Mouse (Mus musculus) heart, embryonic 16.5 days (tissue): ENCODE measurements at regions not wholly inside any gene's neighbourhood (a gene's known extent, or its start where the extent isn't known, plus 50 kb on each side); places are given as distances from the start of the nearest gene placed in this dataset.

Experiments
- ATAC-seq: fragments of 200-750 bp; cut with Nextera tagmentation; replicated peaks from 2 replicates; pipeline ENCODE4 v1.8.0; 2017; ENCODE audit warnings: moderate number of reproducible peaks; ENCODE audit not compliant: insufficient read depth, low FRiP score; ENCODE audit errors: extremely low read depth
- H3K27ac ChIP-seq: fragments of 300-500 bp; sonication (generic); 2 replicates; pipeline ENCODE4 v1.5.1; 2014; ENCODE audit warnings: mild to moderate bottlenecking, low read length, control low read depth, moderate library complexity
- H3K27me3 ChIP-seq: fragments of 300-500 bp; sonication (generic); 2 replicates; pipeline ENCODE4 v1.6.1; 2014; ENCODE audit warnings: low read length, mixed read lengths; ENCODE audit not compliant: control insufficient read depth, insufficient read depth
- H3K36me3 ChIP-seq: fragments of 300-500 bp; sonication (generic); 2 replicates; pipeline ENCODE4 v1.6.1; 2014; ENCODE audit not compliant: control insufficient read depth, insufficient read depth
- H3K4me1 ChIP-seq: fragments of 300-500 bp; sonication (generic); 2 replicates; pipeline ENCODE4 v1.6.1; 2014; ENCODE audit warnings: low read length, mixed read lengths; ENCODE audit not compliant: control insufficient read depth, insufficient read depth
- H3K4me2 ChIP-seq: fragments of 300-500 bp; sonication (generic); 2 replicates; pipeline ENCODE4 v1.6.1; 2014; ENCODE audit warnings: low read depth, mild to moderate bottlenecking, control low read depth, low read length
- H3K4me3 ChIP-seq: fragments of 300-500 bp; sonication (generic); 2 replicates; pipeline ENCODE4 v1.5.1; 2014; ENCODE audit warnings: mild to moderate bottlenecking, control low read depth, low read length
- H3K9ac ChIP-seq: fragments of 300-500 bp; sonication (generic); 2 replicates; pipeline ENCODE4 v1.6.1; 2014; ENCODE audit warnings: low read length, control low read depth
- H3K9me3 ChIP-seq: fragments of 300-500 bp; sonication (generic); replicated peaks from 2 replicates; pipeline ENCODE4 v1.6.1; 2016; ENCODE audit warnings: low read length; ENCODE audit not compliant: control insufficient read depth
- WGBS: fragments of 180-500 bp; shearing (Covaris S2); extraction: QIAGEN DNeasy Blood & Tissue Kit; methylation state at CpG from one replicate; pipeline ENCODE4 v1.1.7; 2014; 5-methylcytosine and 5-hydroxymethylcytosine counted together

DNA sequence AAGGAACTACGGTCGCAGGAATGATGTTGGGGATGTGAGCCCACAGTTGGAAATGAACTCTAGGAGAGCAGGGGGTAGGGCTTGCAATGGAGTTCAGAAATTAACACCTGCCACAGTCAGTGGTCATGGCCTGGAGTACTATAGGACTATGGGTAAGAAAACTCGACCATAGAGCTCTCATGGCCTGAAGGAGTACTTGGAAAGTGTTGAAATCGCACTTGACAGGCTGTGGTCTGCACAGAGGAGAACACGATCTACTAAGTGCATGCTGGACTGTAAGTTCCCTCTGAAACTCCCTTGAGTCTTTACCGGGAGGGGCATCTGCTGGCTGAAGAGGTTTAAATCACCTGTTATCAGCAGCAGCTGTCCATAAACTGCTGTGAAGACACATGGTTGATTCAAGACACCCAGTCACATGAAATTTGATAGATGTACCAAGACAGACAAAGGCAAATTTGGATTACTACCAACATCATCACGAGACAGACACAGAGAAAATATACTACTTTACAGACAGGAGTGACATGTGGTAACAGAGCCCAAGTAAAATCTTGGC is 430.6 kb downstream of the Irx1 start:
- Histone ChIP-seq H3K4me3 (no peak overlapping the region), H3K27me3 (no peaks in the 10 kb centered on the region), H3K9ac (no peak overlapping the region), H3K4me1 (no peaks in the 10 kb centered on the region), H3K9me3 (no peaks in the 10 kb centered on the region), H3K36me3 (no peaks in the 10 kb centered on the region), H3K27ac (no peak overlapping the region), H3K4me2 (no peak overlapping the region)
- WGBS: 47% methylated on average over 7 of the region's 7 CpGs
- no peak for ATAC-seq

DNA sequence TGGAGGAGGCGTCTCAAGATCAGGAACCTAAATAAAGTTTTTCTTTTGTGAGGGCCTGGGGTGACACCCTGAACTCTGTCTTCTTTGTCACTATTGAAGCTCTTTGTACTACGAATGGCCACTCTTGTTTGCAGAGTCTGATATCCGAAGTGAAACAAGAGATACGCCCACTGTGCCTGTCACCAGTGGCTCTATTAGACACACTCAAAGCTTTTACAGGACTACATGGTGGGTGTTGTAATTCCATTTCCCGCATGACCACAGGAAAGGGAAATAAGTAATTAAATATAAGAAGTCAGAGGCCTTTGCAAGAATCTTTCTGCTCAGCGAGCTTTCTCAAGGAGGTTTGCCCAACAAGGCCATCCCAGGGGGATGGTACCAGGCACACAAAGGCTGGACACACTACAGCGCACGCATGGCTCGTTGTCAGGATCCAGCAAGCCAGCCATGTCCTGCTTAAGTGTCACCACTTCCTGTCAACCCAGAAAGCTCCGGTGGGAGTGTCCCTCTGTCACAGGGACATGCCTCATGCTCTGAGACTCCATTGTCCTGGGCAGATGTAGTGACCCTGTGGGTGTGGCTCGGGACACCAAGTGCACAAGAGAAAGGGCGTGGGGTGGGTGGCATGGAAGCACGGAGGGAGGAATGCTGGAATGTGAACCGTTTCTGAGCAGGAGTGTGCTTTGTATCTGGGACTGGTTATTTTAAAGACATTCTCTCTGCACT is 434.0 kb downstream of the Irx1 start:
- 46% methylated on average over 14 of the region's 14 CpGs for WGBS
- Histone ChIP-seq H3K36me3 (no peaks in the 10 kb centered on the region), H3K27me3 (no peaks in the 10 kb centered on the region), H3K9me3 (no peaks in the 10 kb centered on the region), H3K27ac (no peak overlapping the region), H3K4me2 (no peak overlapping the region), H3K4me1 (no peaks in the 10 kb centered on the region), H3K9ac (no peak overlapping the region), H3K4me3 (no peak overlapping the region)
- no peak for ATAC-seq

DNA sequence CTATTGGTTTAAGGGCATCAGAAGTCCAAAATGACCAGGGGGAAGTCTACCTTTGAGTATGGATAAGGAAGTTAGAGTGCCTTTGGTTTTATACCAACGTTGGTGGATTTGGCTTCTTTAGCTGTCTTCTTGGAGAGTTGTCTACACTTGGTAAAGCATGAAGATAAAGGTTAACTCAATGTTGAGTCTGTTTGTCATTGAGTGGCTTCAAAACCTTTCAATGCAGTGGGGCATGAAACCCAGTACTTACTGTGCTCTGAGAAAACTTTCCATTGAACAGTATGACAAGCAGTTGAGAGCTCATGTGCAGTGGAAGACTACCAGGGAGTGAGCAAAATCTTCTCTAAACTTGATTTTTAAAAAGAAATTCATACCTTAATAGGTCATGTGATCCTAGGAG is 445.7 kb downstream of the Irx1 start:
- Histone ChIP-seq H3K9me3 (no peaks in the 10 kb centered on the region), H3K4me3 (no peak overlapping the region), H3K27ac (no peak overlapping the region), H3K4me2 (no peak overlapping the region), H3K36me3 (no peaks in the 10 kb centered on the region), H3K4me1 (no peaks in the 10 kb centered on the region), H3K27me3 (no peaks in the 10 kb centered on the region), H3K9ac (no peak overlapping the region)
- WGBS: 74% methylated on average over 1 of the region's 1 CpGs
- ATAC-seq: no peak

DNA sequence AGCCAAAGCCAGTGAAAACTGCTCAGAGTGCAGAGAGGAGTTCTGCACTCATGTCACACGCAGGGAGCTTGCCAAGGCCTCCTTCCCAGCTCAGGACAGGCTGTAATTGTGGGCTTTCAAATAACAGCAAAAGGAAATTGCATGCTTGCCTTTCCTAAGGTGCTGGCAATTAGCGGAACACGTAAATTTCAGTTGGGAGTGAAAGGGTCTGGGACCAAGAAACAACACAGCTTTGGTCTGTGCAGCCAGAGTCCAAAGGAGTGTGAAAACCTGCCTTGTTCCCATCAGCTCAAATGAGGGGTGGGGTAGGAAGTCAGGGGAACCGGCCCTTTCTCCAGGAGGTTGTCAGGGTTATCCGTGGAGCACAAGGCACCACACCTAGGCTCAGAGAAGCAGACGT is 450.3 kb downstream of the Irx1 start:
- H3K27ac ChIP-seq: no peak overlapping the region
- no peaks in the 10 kb centered on the region for H3K9me3 ChIP-seq
- WGBS: 63% methylated on average over 6 of the region's 6 CpGs
- no peak overlapping the region for H3K4me3 ChIP-seq
- no peak overlapping the region for H3K9ac ChIP-seq
- no peak for ATAC-seq
- no peak overlapping the region for H3K4me2 ChIP-seq
- no peaks in the 10 kb centered on the region for H3K36me3 ChIP-seq
- no peaks in the 10 kb centered on the region for H3K4me1 ChIP-seq
- H3K27me3 ChIP-seq: no peaks in the 10 kb centered on the region

DNA sequence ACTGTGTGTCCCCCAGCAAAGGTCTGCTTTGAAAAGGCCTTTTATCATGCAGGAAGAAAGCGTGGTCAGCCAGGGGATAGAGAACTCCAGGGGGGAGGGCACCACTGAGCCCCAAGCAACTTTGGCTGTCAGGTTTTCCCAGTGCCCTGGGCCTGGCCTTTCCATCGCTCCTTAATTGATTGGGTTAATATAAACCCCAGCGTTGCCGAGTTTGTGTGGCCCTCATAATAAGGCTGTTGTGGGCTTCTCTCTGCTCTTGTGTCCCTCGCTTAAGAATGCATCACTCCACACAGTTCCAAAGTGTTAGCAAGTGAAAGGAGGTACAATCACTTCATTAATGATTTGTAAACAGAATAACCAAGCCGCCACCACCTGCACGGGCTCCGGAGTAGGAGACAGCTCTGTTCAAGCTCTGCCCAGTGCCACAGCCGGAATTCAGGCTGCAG is 455.5 kb downstream of the Irx1 start:
- WGBS: 31% methylated on average over 9 of the region's 9 CpGs
- H3K4me2 ChIP-seq: no peak overlapping the region
- no peaks in the 10 kb centered on the region for H3K9me3 ChIP-seq

DNA sequence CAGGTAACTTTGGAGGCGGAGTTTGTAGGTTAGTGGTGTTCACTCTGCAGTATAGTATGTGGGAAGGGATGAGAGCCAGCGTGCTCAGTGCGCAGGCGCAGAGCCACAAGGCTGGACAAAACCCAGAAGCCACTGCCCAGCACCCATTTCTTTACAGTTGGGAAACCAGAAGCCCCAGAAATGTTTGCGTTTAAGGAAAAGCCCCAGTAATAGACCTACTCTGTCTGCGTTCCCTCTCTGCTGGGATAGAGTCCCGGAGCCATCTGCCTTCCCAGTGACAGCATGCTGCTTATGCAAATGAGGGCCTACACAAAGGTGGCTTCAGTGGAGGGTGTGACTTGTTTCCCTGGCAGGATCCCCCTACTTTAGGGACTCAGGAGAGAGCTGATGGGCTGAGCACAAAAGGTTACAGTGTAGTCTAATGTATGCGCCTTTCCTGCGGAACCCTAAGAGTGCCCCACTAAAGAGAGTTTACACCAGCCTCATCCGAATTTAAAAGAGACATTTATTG is 456.0 kb downstream of the Irx1 start:
- ATAC-seq: no peak
- Histone ChIP-seq H3K9me3 (no peaks in the 10 kb centered on the region), H3K4me2 (peak overlapping the region; percentile 38; the same call in 1 of the 2 replicates), H3K4me3 (no peak overlapping the region; the same call in 1 of the 2 replicates), H3K9ac (no peak overlapping the region), H3K36me3 (no peaks in the 10 kb centered on the region), H3K4me1 (peaks cover 2% of the 10 kb centered on the region; the same call in 1 of the 2 replicates), H3K27ac (no peak overlapping the region), H3K27me3 (no peaks in the 10 kb centered on the region)
- 20% methylated on average over 10 of the region's 10 CpGs for WGBS

More for the DNA sequence above, 455.5 kb downstream of the Irx1 start:
- no peaks in the 10 kb centered on the region for H3K27me3 ChIP-seq
- peaks cover 2% of the 10 kb centered on the region; the same call in 1 of the 2 replicates for H3K4me1 ChIP-seq
- ATAC-seq: no peak
- no peak overlapping the region for H3K27ac ChIP-seq
- no peak overlapping the region for H3K4me3 ChIP-seq
- H3K36me3 ChIP-seq: no peaks in the 10 kb centered on the region
- H3K9ac ChIP-seq: no peak overlapping the region

DNA sequence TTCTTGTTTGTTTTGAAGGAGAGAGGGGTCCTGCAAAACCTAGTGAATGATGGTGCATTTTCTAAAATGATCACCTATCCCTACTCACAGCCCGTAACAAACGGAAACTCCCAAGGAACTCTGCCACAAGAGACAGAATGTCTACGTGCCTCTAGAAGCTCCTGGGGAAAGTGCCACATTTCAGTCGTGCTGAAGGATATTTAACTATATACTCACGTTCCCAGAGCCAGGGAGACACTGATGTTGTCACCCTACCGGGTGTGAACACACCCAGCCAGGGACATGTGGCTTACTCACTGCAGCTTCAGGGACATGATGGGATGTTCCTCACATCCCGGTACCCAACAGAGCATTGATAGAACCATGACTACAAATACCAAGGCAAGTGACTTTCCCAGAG is 456.7 kb downstream of the Irx1 start:
- 0 out of 2 replicates have a peak overlapping the region, but pooled peaks have one; percentile 38 for H3K4me2 ChIP-seq
- no peak for ATAC-seq
- no peaks in the 10 kb centered on the region for H3K27me3 ChIP-seq
- no peak overlapping the region for H3K4me3 ChIP-seq
- 27% methylated on average over 7 of the region's 7 CpGs for WGBS
- no peak overlapping the region for H3K9ac ChIP-seq
- H3K36me3 ChIP-seq: no peaks in the 10 kb centered on the region
- H3K4me1 ChIP-seq: peaks cover 2% of the 10 kb centered on the region; the same call in 1 of the 2 replicates
- H3K27ac ChIP-seq: no peak overlapping the region
- H3K9me3 ChIP-seq: no peaks in the 10 kb centered on the region

DNA sequence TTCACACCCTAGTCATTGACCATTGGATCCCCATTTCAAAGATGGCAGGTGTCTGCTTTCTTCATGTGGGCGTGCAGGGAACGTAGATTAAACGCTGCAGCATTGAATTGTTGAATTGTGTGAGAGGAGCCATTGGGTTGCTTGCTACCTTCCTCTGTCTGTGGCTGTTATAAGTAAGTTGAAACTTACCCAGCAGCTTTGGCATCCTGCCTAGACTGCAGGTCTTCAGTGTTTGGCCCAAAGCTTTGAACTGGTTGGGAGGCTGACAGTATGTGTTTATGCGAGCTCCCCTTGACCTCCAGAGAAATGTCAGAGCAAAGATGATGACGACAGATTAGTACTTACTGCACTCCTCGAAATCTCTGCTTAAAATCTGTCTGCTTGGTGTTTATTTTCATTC is 473.8 kb downstream of the Irx1 start:
- no peak overlapping the region for H3K4me3 ChIP-seq
- H3K4me1 ChIP-seq: no peaks in the 10 kb centered on the region
- WGBS: 62% methylated on average over 6 of the region's 6 CpGs
- no peaks in the 10 kb centered on the region for H3K36me3 ChIP-seq
- H3K27ac ChIP-seq: no peak overlapping the region
- no peak overlapping the region for H3K4me2 ChIP-seq
- H3K9ac ChIP-seq: no peak overlapping the region
- no peaks in the 10 kb centered on the region for H3K27me3 ChIP-seq
- H3K9me3 ChIP-seq: no peaks in the 10 kb centered on the region
- no peak for ATAC-seq

DNA sequence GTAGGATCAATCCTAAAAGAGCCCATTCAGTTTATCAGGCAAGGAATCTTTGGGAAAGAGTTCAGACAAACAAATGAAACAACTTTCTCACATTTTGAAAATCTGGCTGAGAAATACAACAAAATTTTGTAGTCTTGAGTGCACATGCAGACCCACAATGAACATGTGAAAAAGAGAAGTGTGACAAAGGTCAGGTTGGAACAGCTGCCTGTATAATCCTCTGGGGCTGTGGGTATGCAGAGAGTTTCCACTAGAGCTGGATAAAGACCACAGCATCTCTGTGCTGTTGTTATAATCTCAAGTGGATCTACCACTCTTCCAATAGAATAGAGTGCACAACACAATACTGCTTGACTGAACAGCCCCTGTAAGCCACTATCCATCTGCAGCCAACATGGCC is 482.3 kb downstream of the Irx1 start:
- no peaks in the 10 kb centered on the region for H3K4me1 ChIP-seq

More for the DNA sequence above, 482.3 kb downstream of the Irx1 start:
- Histone ChIP-seq H3K27me3 (no peaks in the 10 kb centered on the region), H3K4me2 (no peak overlapping the region), H3K27ac (no peak overlapping the region), H3K9ac (no peak overlapping the region), H3K36me3 (no peaks in the 10 kb centered on the region), H3K9me3 (no peaks in the 10 kb centered on the region), H3K4me3 (no peak overlapping the region)
- no peak for ATAC-seq
